Mouse (Mus musculus): ENCODE measurements at regions not wholly inside any gene's neighbourhood (a gene's known extent, or its start where the extent isn't known, plus 50 kb on each side); places are given as distances from the start of the nearest gene placed in this dataset.

DNA sequence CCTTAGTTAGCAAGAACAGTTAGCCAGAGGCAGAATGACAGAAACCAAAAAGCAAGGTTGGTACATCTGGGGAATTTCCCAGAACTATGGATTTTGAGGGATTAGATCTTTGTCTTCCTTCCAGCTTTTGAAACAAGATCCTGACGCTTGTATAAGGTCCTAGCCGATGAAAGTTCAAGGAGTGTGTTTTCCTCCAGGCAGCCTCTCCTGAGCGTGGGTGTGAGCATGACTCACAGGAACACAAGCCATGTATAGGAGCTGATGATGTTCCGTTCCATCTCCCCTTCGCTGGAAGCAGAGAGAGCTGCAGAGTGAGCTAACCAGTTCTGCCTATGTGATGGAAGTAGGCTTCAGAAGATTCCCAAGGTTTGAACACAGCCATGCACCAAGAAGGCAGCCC, 105.6 kb upstream of the Dhrs4 start:
- no peak overlapping the region for H3K27ac ChIP-seq (ENCODE audit: insufficient read depth, low read length)
- H3K4me3 ChIP-seq (ENCODE audit: insufficient read depth, low read length): no peak overlapping the region
- no peaks in the 10 kb centered on the region for H3K4me1 ChIP-seq (ENCODE audit: control insufficient read depth, insufficient read depth, low read length)
- TF ChIP-seq POLR2A (IDR thresholded peaks at IDR 0.05; ENCODE audit: extremely low read depth, insufficient read depth, low read length): no peak
- no peak for TF ChIP-seq CTCF (IDR thresholded peaks at IDR 0.05; ENCODE audit: extremely low read depth, insufficient read depth, low read length)

DNA sequence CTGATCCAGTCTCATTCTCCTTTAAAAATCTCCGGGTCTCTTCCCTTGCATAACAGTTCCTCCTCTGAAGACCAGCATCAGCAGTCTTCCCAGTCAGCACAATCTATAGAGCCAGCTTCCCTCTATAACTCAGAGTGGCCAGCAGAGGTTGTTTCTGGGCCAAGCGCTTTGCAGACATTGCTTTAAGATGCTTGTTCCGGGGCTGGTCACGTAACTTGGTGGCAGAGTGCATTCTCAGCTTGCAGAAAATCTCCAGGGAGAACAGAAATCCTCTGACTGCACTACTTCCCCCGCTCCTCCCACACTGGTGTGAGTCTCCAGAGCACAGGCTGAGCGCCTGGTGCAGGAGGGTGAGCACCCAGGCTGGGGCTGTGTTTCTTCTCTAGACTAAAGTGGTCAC, 91.8 kb upstream of the Dhrs4 start:
- Histone ChIP-seq H3K27ac (ENCODE audit: insufficient read depth, low read length) (no peak overlapping the region), H3K4me1 (ENCODE audit: control insufficient read depth, insufficient read depth, low read length) (no peaks in the 10 kb centered on the region; the same call in 1 of the 2 replicates), H3K4me3 (ENCODE audit: insufficient read depth, low read length) (no peak overlapping the region)
- TF ChIP-seq POLR2A (IDR thresholded peaks at IDR 0.05; ENCODE audit: extremely low read depth, insufficient read depth, low read length) (no peak), CTCF (IDR thresholded peaks at IDR 0.05; ENCODE audit: extremely low read depth, insufficient read depth, low read length) (no peak)

DNA sequence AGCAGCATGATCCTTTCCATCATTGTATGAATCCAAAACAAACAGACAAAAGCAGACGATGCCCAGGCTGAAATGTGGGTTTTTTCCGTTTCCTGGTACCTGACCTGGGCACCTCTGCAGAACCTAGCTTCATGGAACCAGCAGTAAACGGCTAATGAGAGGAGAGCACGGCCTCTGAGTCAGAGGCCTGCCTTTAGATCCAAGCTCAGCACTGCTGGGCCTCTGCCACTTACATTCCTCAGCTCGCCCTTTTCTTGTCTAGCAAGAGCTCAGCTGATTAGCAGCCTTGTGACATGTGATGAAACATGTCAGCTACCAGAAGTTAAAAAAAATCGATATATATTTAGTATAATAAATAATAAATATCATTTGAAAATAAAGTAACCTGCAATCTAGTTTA, 91.2 kb upstream of the Dhrs4 start:
- no peaks in the 10 kb centered on the region; the same call in 1 of the 2 replicates for H3K4me1 ChIP-seq (ENCODE audit: control insufficient read depth, insufficient read depth, low read length)

DNA sequence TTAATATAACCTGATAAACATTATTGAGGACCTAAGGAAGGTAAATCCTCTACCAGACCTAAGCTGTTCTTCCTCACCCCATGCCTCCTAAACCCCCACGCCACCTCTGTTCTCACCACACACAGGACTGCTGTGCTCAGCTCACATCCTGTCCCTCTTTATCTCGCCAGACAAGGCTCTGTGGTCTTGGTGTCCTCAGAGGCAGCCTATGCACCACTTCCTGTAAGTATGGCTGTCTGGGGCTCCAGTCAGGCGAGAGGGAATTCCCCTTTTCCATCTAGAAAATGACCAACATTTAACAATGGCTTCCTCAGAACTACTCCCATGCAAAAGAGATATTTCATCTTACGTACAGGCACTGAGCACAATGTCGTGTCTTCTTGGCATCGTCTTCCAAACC, 86.2 kb upstream of the Dhrs4 start:
- H3K4me3 ChIP-seq (ENCODE audit: insufficient read depth, low read length): no peak overlapping the region
- TF ChIP-seq POLR2A (IDR thresholded peaks at IDR 0.05; ENCODE audit: extremely low read depth, insufficient read depth, low read length) (no peak), CTCF (IDR thresholded peaks at IDR 0.05; ENCODE audit: extremely low read depth, insufficient read depth, low read length) (no peak)
- H3K27ac ChIP-seq (ENCODE audit: insufficient read depth, low read length): no peak overlapping the region
- H3K4me1 ChIP-seq (ENCODE audit: control insufficient read depth, insufficient read depth, low read length): no peaks in the 10 kb centered on the region; the same call in 1 of the 2 replicates

More for the DNA sequence above, 91.2 kb upstream of the Dhrs4 start:
- TF ChIP-seq POLR2A (IDR thresholded peaks at IDR 0.05; ENCODE audit: extremely low read depth, insufficient read depth, low read length) (no peak), CTCF (IDR thresholded peaks at IDR 0.05; ENCODE audit: extremely low read depth, insufficient read depth, low read length) (no peak)
- Histone ChIP-seq H3K4me3 (ENCODE audit: insufficient read depth, low read length) (no peak overlapping the region), H3K27ac (ENCODE audit: insufficient read depth, low read length) (no peak overlapping the region)

DNA sequence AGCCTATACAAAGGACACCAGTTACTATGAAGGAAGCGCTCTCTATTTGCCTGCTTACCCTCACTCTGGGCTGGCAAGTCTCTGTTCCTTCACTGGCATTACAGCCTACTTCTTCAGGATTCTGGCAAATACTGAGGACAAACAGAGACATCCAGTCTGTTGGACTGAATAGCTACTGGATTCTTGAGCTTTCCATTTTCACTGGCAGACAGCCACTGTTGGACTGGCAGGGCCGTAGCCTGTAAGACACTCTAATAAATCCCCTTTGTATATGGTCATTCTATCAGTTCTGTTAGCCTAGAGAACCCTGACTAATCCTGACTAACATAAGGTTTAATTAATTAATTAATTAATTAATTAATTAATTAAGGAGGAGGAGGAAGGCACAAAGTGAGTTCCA, 72.4 kb upstream of the Dhrs4 start:
- no peaks in the 10 kb centered on the region; the same call in 1 of the 2 replicates for H3K4me1 ChIP-seq (ENCODE audit: control insufficient read depth, insufficient read depth, low read length)
- TF ChIP-seq POLR2A (IDR thresholded peaks at IDR 0.05; ENCODE audit: extremely low read depth, insufficient read depth, low read length) (no peak), CTCF (IDR thresholded peaks at IDR 0.05; ENCODE audit: extremely low read depth, insufficient read depth, low read length) (no peak)
- H3K27ac ChIP-seq (ENCODE audit: insufficient read depth, low read length): no peak overlapping the region
- no peak overlapping the region for H3K4me3 ChIP-seq (ENCODE audit: insufficient read depth, low read length)

Measured in cortical plate, adult 2 months (tissue).